Mouse (Mus musculus) intestine, postnatal 0 days (tissue): ENCODE results near the gene Rab35. TPM values are rescaled to one million over a fixed set of nuclear protein-coding genes. Genes with fewer than 3 reads are reported as not detected.

Experiments
- ATAC-seq: fragments of 200-750 bp; cut with Nextera tagmentation; 2 replicates; pipeline ENCODE4 v1.8.0; 2017; ENCODE audit warnings: mild to moderate bottlenecking, moderate TSS enrichment, moderate library complexity
- H3K27ac ChIP-seq: fragments of 300-500 bp; sonication (generic); 2 replicates; pipeline ENCODE4 v1.5.1; 2014; ENCODE audit warnings: mild to moderate bottlenecking, low read depth, low read length, moderate library complexity
- H3K27me3 ChIP-seq: fragments of 300-500 bp; sonication (generic); replicated peaks from 2 replicates; pipeline ENCODE4 v1.6.1; 2014; ENCODE audit warnings: low read length, mixed read lengths; ENCODE audit not compliant: control insufficient read depth, insufficient read depth
- H3K36me3 ChIP-seq: fragments of 300-500 bp; sonication (generic); 2 replicates; pipeline ENCODE4 v1.6.1; 2014; ENCODE audit warnings: mild to moderate bottlenecking, moderate library complexity; ENCODE audit not compliant: control insufficient read depth, insufficient read depth
- H3K4me1 ChIP-seq: fragments of 300-500 bp; sonication (generic); replicated peaks from 2 replicates; pipeline ENCODE4 v1.6.1; 2014; ENCODE audit warnings: antibody characterized with exemption, low read length, mixed read lengths; ENCODE audit not compliant: control insufficient read depth, insufficient read depth
- H3K4me2 ChIP-seq: fragments of 300-500 bp; sonication (generic); replicated peaks from 2 replicates; pipeline ENCODE4 v1.6.1; 2014; ENCODE audit warnings: low read depth, mild to moderate bottlenecking, moderate library complexity
- H3K4me3 ChIP-seq: fragments of 300-500 bp; sonication (generic); 2 replicates; pipeline ENCODE4 v1.5.1; 2014; ENCODE audit warnings: low read depth, low read length
- H3K9ac ChIP-seq: fragments of 300-500 bp; sonication (generic); 2 replicates; pipeline ENCODE4 v1.6.1; 2014; ENCODE audit warnings: mild to moderate bottlenecking, low read depth, low read length
- H3K9me3 ChIP-seq: fragments of 300-500 bp; sonication (generic); 2 replicates; pipeline ENCODE4 v1.6.1; 2016; ENCODE audit warnings: mixed run types; ENCODE audit not compliant: control insufficient read depth
- CTCF ChIP-seq: sonication (generic); IDR thresholded peaks from 2 replicates; pipeline ENCODE4 v1.5.1; 2016; ENCODE audit warnings: low read depth, mild to moderate bottlenecking, control low read depth, antibody characterized with exemption, moderate library complexity
- WGBS: fragments of 180-500 bp; shearing (Covaris S2); extraction: QIAGEN DNeasy Blood & Tissue Kit; methylation state at CpG from one replicate; pipeline ENCODE4 v1.1.7; 2014; 5-methylcytosine and 5-hydroxymethylcytosine counted together
- polyA plus RNA-seq: library from polyadenylated mRNA; unstranded; fragments of >200 nt; fragmentation: Nextera tagmentation; extraction: Ambion mirVana; gene quantifications from 2 replicates; pipeline ENCODE4 v1.2.1, GENCODE M21; 2015

Gene Rab35
- polyA plus RNA-seq, result 16.7 and 17.3 TPM in 2 replicates

GRCm38 (mm10) chr5:115631505-115632357, at the start of gene Rab35:
Rab35 (plus strand) TSS chr5:115631908.
- Histone ChIP-seq H3K36me3 (no peaks in the 10 kb centered on the region; the same call in 1 of the 2 replicates), H3K4me2 (peak within 1 kb of the TSS; percentile 71), H3K4me3 (peak within 1 kb of the TSS; percentile 81), H3K9ac (peak within 1 kb of the TSS; percentile 94), H3K27me3 (no peaks in the 10 kb centered on the region), H3K27ac (peak within 1 kb of the TSS; percentile 97), H3K9me3 (no peaks in the 10 kb centered on the region), H3K4me1 (no peaks in the 10 kb centered on the region)
- peak; percentile 30; the same call in 1 of the 2 replicates for TF ChIP-seq CTCF
- under 1% methylated on average over 73 of the region's 125 CpGs for WGBS
- ATAC-seq, result peak; percentile 84

GRCm38 (mm10) chr5:115585616-115586015, 46.1 kb upstream of the Rab35 start:
- Histone ChIP-seq H3K4me1 (no peaks in the 10 kb centered on the region), H3K27ac (no peak overlapping the region), H3K4me3 (no peak overlapping the region), H3K4me2 (no peak overlapping the region), H3K27me3 (no peaks in the 10 kb centered on the region), H3K9ac (no peak overlapping the region), H3K9me3 (0 out of 2 replicates have a peak, but pooled peaks cover 5% of the 10 kb centered on the region), H3K36me3 (peaks cover 93% of the 10 kb centered on the region)
- ATAC-seq, result no peak
- WGBS, result 73% methylated on average over 12 of the region's 12 CpGs
- TF ChIP-seq CTCF, result no peak

GRCm38 (mm10) chr5:115586166-115586565, 45.5 kb upstream of the Rab35 start:
- 0 out of 2 replicates have a peak, but pooled peaks cover 5% of the 10 kb centered on the region for H3K9me3 ChIP-seq
- H3K27ac ChIP-seq, result no peak overlapping the region
- no peaks in the 10 kb centered on the region for H3K27me3 ChIP-seq
- no peak overlapping the region for H3K4me3 ChIP-seq
- no peak for ATAC-seq
- H3K4me1 ChIP-seq, result no peaks in the 10 kb centered on the region
- H3K4me2 ChIP-seq, result no peak overlapping the region
- H3K36me3 ChIP-seq, result peaks cover 93% of the 10 kb centered on the region
- 92% methylated on average over 15 of the region's 15 CpGs for WGBS
- no peak overlapping the region for H3K9ac ChIP-seq
- no peak for TF ChIP-seq CTCF

GRCm38 (mm10) chr5:115586780-115587179, 44.9 kb upstream of the Rab35 start:
- no peak overlapping the region for H3K4me2 ChIP-seq
- no peak overlapping the region for H3K27ac ChIP-seq
- H3K9me3 ChIP-seq, result 0 out of 2 replicates have a peak, but pooled peaks cover 5% of the 10 kb centered on the region
- no peak overlapping the region for H3K4me3 ChIP-seq
- peaks cover 91% of the 10 kb centered on the region for H3K36me3 ChIP-seq
- H3K27me3 ChIP-seq, result no peaks in the 10 kb centered on the region
- 95% methylated on average over 2 of the region's 2 CpGs for WGBS
- H3K9ac ChIP-seq, result no peak overlapping the region
- H3K4me1 ChIP-seq, result no peaks in the 10 kb centered on the region
- no peak for TF ChIP-seq CTCF
- no peak for ATAC-seq

- 73% methylated on average over 11 of the region's 11 CpGs for WGBS
- no peak overlapping the region for H3K4me3 ChIP-seq
These were observed 40.7 kb upstream of the Rab35 start for GRCm38 (mm10) chr5:115591028-115591427.

GRCm38 (mm10) chr5:115591506-115591905, 40.2 kb upstream of the Rab35 start:
- no peak overlapping the region for H3K27ac ChIP-seq
- TF ChIP-seq CTCF, result no peak
- no peaks in the 10 kb centered on the region for H3K9me3 ChIP-seq
- H3K4me1 ChIP-seq, result no peaks in the 10 kb centered on the region
- no peak overlapping the region for H3K4me2 ChIP-seq
- H3K9ac ChIP-seq, result no peak overlapping the region
- peak; percentile 53; the same call in 1 of the 2 replicates for ATAC-seq
- no peaks in the 10 kb centered on the region for H3K27me3 ChIP-seq
- peaks cover 91% of the 10 kb centered on the region for H3K36me3 ChIP-seq
- no peak overlapping the region for H3K4me3 ChIP-seq
- 49% methylated on average over 2 of the region's 2 CpGs for WGBS

More at GRCm38 (mm10) chr5:115591028-115591427, 40.7 kb upstream of the Rab35 start:
- Histone ChIP-seq H3K27me3 (no peaks in the 10 kb centered on the region), H3K4me2 (no peak overlapping the region), H3K4me1 (no peaks in the 10 kb centered on the region), H3K27ac (no peak overlapping the region), H3K9ac (no peak overlapping the region), H3K36me3 (peaks cover 91% of the 10 kb centered on the region), H3K9me3 (no peaks in the 10 kb centered on the region)
- ATAC-seq, result no peak
- TF ChIP-seq CTCF, result no peak
